Mouse (Mus musculus) mouse embryonic stem cell (cell line): ENCODE results near the gene Get4.

Source experiments
- in situ Hi-C, 2 experiments: fragments of 300-500 bp; cut with MboI; formaldehyde crosslinking; loops; 1 replicate in 1 of 2; 3 replicates in 1 of 2; pipeline ENCODE4 v1.14.3; 2019 to 2020; ENCODE audit warnings: low sequenced_read_pairs in 2 of 2, low pct_unique_long_range_greater_than_20kb in 1 of 2, mixed read lengths in 1 of 2; ENCODE audit not compliant: unreplicated experiment in 1 of 2

The Get4 gene

DNA sequence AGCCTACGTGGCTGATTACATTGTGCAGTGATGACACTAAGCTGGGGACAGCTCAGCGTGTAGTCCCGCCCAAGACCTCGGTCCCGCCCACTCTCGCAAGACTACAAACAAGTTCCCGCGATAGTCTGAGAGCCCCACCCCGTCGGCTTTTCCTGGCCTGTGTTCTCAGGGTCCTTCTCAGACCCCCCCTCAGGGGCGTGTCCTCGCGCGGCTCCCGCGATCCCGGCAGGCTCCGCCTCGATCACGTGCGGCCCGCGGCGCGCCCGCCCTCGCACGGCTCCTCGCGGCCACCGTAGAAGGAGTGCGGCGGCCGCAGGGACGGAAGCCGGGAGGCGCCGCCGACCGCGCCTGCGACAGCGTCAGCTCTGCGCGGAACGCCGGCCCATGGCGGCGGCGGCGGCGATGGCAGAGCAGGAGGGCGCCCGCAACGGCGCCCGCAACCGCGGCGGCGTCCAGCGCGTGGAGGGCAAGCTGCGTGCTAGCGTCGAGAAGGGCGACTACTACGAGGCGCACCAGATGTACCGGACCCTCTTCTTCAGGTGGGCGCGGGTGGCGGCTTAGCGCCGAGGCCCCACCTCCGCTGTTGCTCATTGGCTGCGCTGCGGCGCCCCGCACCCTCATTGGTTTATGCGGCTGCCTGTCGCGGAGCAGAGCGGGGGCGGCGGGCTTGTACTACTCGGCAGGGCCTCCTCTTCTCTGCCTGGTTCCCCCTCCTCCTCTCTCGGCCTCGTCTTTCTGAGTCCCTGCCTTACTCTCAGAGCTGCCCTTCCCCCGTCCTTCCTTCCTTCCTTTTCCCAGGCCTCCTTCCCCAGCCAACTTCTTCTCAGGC, at the start of gene Get4:
Gene Get4 (plus strand): TSS at position 244 of the 829 bp plus-strand sequence.
- in situ Hi-C loops, result no loop called here

DNA sequence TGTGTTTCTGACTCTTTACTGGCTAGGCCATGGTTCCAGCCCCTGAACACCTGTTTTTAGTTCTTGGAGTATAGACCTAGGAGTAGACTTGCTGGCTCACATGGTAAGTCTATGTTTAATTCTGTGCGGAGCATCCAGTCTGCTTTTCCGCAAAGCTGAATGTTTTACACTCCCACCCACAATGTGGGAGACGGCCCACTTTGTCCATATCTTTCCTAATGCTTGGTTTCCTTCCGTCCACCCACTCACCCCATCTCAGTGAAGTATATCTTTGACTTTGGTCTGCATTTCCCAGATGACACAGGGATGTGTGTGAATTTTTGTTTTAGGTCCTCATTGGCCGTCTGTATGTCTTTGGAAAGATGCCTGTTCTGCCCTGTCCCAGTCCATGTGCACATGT, 48.8 kb upstream of the Get4 start:
- in situ Hi-C loops, result no loop called here

DNA sequence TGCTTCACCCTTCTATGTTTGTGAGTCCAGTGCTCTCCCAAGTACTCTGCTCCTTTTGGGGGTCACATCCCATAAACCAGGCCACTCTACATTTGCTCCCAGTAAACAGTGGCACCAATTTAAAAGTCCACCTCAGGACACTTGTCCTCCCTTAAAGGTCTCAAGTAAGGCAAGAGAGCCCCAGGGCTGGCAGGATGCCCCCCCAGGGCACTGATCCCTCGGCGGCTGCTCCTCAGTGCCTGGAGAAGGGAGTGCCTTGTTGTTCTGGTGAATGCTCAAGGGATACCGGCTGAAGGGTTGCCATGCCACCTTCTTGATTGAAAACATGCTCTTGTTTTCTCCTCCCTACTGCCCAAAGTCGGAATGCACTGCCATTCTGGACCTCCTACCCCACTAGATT, 46.0 kb upstream of the Get4 start:
- in situ Hi-C loops, result loop anchor here in 1 of 2 experiments (5.0 kb wide), 1 partner anchor 41 kb away; no protein-coding TSS in a partner anchor

DNA sequence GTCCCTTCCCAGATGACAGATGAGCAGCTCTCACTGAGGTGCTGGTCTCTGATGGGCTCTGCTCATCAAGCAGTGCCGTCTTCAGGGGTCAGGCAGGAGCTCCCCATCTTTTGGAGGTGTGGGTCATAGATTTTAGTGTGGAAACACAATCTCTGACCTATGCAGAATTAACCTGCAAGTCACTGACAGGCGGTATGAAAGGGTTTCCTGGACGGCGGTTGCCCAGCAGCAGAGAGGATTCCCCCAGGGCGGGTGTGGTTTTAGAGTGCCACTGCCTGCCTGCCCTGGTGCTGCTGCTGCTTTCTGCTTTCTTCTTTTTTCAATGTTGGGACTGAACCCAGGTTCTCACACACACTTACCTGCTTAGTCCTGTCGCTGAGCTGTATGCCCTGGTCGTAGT, 45.6 kb upstream of the Get4 start:
- in situ Hi-C loops, result loop anchor here in 1 of 2 experiments (5.0 kb wide), 1 partner anchor 41 kb away; no protein-coding TSS in a partner anchor

DNA sequence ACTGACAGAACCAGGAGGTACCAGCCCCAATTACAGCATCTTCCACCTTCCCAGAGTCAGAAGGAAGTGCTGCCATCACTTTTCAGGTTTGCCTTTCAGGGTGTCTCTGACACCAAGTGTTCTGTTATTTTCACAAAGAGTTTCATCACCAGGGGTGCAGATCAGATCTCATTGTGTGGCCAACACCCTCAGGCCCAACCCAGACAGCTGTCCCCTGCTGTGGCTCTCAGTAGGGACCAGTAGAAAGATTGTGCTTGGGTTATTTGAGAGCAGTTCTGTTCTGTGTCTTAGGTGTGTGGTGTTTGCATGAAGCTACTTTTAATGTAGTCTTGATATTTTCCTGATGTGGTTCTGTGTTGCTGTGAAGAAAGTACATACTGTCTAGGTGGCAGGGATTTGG, 43.9 kb upstream of the Get4 start:
- in situ Hi-C loops, result loop anchor here in 1 of 2 experiments (5.0 kb wide), 1 partner anchor 39 kb away; no protein-coding TSS in a partner anchor

DNA sequence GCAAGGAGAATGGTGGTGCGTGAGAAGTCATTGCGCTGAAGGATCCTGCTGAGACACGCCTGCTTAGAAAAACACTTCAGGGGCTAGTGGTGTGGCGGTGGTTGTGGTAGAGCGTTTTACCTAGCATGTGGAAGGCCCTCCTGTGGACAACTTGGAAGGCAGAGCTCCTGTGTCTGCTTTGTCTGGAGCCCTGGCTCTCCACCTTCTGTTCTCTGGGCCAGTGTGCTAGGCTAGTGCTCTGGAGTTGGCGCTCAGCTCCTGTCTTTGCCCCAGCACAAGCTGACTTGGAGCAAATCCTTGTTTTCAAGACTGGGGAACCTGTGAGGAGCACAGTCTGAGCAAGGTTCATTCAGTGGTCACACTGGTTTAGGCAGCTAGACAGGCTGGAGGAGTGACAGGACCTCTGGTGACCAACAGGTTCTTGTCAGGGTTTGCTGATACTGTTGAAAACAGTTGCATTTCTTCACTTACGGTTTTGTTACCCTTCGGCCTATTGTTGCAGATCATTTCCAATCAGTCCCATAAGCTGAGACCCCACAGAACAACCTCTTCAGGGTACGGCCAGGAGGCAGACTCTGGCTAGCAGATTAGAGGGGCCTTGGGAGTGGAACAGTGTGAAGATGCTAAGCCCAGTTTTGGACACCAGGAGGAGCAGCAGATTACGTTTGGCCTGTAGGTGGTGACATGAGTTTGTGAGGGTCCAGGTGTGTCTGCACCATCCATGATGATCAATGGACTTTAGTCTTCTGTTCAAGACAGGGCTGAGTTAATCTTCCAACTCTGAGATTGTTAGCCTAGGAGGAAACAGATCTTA, 43.0 kb upstream of the Get4 start:
- in situ Hi-C loops, result loop anchor here in 1 of 2 experiments (5.0 kb wide), 1 partner anchor 38 kb away; no protein-coding TSS in a partner anchor

DNA sequence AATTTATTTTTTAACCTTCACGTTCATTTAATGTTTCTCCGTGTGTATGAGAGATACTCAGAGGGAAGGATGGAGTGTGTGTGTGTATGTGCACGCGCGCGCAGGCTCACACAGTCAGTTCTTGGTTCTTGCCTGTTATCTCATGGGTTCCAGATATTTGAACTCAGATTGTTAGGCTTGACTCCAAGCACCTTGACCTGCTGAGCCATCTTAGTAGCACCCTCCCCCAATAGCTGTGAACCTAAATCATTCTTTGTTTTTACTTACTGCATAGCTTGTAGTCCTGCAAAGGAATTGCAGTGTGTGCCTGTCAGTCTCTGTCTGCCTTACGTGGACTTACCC, 42.5 kb upstream of the Get4 start:
- in situ Hi-C loops, result loop anchor here in 1 of 2 experiments (5.0 kb wide), 1 partner anchor 38 kb away; no protein-coding TSS in a partner anchor

DNA sequence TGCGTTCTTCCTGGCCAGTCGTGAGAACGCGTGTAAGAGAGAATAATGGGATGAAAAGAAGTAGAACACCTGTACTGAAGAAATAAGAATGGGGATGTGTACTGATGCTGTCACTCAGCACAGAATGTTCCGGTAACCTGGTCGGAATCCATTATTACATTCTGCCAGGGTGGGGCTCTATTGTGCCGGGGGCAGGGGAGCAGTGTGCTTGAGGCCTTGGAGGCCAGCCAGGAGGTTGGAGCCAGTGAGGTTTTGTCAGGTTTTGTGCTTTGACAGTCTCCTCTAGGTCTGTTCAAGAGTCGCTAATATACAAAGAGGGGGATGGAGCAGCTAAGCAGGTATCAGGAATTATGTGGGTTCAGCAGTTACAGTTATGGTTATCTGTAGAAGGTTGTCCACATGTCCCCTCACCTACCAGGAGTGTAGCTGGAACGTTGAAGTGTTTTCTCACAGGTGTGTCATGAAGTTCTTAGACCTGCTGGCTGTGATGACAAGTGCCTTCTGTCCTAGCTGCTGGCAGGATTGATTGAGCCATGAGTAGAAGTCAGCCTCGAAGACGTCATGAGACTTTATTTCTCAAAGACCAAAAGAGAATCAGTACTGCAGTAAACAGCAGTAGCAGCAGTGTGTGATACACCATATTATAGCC, 40.3 kb upstream of the Get4 start:
- in situ Hi-C loops, result no loop called here

DNA sequence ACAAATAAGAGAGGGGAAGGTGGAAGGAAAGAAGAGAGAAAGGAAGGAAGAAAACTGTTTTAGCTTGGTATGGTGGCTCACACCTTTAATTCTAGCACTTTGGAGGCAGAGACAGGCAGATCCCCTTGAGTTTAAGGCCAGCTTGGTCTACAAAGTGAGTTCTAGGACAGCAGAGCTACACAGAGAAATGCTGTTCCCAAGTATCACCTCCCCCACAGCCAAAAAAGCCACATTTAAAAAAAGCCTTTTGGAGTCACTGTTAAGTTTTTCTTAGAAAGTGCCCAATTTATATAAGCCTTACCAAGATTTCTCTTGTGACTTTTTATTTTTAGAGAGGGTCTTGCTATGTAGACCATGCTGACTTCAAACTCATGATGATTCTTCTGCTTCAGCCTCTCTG, 37.8 kb upstream of the Get4 start:
- in situ Hi-C loops, result no loop called here

DNA sequence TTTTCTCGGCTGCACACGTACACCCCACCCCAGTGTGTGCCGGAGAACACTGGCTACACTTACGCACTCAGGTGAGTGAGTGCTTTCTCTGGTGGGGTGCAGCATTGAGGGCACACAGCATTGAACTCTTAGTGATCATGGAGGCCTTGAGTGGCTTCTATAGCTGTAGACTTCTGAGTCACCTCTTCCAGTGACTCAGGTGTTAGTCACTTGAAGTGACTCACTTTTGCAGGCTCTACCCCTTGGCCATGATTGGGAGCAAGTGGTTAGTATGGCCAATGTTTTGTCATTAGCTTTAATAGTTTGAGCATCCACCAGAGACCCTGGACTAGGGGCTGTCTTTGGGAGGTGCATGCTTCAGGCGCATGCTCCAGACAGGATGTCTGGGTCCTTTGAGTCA, 36.9 kb upstream of the Get4 start:
- in situ Hi-C loops, result no loop called here

DNA sequence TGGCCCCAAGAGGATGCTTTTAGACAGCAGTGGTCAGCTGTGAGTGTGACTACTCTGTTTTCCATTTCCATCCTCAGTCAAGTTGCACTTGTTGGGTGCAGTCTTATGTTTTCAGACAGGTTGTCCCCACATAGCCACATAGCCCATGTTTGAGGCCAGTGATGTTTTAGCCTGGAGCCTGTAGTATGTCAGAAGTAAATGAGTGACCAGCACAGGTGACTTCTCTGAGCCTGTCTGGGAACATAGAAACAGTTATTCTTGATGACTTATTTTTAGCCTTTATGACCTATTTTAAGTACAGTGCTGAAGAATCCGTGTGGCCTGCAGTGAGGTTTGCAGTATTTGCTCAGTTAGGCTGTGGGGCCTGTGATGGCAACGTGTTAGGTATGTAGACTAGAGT, 36.0 kb upstream of the Get4 start:
- in situ Hi-C loops, result no loop called here

DNA sequence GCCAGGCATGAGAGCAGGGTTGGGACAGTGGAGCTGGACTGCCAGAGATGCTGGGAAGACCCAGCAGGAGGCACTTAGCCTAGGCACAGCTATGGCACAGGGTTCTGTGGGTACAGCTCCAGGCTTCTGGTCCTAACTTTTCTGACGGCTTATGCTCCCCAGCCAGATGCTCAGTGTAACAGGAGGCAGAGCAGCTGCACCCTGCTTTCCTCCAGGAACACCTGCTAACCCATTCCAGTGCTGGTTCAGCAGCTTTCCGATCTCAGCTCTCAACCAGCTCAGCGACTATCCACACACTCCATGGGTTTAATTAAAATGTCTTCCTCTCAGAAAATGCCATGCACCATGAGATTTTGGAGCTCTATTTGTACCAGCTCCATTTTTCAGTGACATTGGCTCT, 35.4 kb upstream of the Get4 start:
- in situ Hi-C loops, result no loop called here

DNA sequence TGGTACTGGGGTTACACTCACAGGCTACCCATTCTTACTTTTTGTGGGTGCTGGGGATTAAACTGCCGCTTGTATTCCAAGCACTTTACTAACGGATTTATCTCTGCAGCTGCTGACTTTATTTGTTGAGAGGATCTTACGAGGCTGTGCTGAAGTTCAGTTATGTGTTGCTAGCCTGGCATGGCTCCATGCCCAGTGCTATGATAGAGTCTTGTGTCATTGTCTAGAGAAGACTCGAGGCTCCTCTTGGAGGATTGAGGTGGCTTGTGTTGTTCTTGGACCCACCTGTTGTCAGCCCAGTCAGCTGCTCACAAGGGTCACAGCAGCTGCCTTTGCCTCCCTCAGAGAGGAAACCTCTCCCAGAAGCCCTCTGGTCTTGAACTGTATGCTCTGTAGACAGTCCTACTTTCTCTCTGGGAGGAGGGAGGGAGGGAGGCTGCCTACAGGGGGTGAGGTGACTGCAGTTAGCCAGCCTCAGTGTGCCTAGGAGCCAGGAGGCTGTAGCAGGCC, 32.1 kb upstream of the Get4 start:
- in situ Hi-C loops, result no loop called here

DNA sequence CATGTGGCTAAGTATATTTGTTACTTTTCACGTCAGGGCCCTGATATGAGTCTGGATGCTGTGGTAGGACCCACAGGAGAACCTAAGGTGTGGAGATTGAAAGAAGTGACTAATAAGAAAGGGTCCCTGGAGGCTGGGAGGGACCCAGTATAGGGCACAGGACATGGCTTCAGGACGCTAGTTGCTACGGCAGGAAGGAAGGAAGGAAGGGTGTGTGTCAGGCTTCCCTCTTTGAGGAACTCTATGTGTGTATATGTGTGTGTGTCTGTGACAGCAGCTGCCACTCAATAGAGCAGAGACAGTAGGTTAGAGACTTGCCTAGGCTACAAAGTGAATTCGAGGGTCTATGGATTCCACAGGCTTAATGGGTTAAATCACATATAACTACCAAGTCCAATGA, 31.5 kb upstream of the Get4 start:
- in situ Hi-C loops, result no loop called here

DNA sequence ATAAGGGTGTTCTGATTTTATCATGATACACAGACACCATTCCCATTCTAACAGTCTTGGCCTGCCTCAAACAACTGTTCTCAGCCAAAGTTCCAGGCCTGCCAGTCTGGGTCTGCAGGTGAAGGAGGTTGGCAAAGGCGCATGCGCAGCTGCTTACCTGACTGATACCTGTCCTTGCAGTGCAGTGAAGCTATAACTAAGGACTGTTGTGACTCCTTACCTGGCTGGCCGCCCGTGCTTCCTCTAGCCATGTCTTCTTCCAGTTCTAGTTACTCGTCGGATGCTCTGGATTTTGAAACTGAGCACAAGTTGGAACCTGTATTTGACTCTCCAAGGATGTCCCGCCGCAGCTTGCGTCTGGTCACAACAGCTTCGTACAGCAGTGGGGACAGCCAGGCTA, 28.8 kb upstream of the Get4 start:
- in situ Hi-C loops, result no loop called here

DNA sequence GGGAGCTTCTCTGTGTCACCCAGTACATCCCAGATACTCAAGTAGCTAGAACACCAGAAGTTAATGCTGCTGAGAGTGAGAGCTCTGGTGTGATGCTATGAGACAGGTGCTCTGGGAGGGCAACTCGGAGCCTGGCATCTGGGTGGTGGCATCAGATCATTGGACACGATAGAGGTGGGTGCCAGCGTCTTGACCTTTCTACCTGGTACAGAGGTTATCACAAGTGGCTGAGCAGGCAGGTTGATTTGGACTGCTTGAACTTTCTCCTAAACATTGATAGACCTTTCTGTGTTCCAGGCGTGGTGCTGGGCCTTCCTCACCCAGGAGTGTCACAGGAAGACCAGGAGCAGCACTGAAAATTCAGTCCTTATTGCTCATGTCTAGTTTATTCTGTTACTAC, 24.9 kb upstream of the Get4 start:
- in situ Hi-C loops, result no loop called here

DNA sequence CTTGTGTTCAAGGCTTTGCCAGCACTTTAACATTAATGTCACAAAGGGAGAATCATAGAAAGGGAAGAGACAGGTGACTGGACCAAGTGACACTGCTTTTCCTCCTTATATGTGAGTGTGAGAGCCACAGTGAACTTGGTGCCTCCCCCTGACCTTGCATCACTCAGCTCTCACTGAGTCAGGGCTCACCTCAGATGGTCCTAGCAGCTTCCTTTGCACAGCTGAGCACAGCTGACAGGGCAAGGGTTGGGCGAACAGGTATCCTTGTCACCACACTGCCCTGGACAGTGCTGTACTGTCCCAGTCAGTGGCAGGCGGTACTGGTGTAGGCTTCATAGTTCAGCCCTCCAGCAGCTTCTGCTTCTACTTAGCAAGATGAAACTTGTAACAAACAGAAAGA, 24.5 kb upstream of the Get4 start:
- in situ Hi-C loops, result no loop called here

DNA sequence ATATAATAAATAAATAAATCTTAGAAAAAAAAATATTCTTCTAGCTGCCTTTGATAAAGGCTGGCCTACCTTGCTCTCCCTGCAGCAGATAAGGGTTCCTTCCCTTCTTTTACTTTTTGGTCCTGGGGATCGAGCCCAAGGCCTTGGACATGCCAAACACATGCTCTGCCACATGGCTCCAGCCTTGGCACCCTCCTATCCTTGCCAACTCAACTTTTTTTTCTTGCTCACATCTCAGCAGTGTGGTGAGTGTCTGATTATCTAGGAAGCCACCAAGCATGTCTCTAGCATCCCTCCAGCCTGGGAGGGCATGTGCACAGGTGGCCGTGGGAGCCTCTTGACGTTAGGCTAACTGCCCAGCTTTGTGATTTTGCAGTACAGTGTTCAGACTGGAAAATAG, 23.8 kb upstream of the Get4 start:
- in situ Hi-C loops, result no loop called here

DNA sequence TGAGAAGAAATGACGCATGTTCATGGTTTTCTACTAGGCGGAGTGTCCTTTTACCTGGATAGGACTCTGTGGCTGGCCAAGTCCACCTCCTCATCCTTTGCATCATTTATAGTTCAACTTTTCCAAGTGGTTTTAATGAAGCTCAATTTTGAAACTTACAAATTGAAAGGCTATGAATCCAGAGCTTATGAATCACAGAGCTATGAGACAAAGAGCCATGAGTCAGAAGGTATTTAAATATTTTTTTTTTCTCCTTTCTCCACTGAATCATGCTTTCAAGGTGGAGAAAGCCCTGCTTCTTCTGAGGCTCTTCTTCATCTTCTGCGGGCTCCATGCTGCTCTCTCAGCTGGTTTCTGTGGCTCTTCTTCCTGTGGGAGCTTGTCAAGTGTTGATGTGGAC, 22.4 kb upstream of the Get4 start:
- in situ Hi-C loops, result no loop called here
